Mouse (Mus musculus): ENCODE data around the gene Cask. TPM values are rescaled to one million over a fixed set of nuclear protein-coding genes. Genes with fewer than 3 reads are reported as not detected.

The Cask gene
- polyA plus RNA-seq, 1 experiment from 2014 or later, result 13.6 TPM

DNA sequence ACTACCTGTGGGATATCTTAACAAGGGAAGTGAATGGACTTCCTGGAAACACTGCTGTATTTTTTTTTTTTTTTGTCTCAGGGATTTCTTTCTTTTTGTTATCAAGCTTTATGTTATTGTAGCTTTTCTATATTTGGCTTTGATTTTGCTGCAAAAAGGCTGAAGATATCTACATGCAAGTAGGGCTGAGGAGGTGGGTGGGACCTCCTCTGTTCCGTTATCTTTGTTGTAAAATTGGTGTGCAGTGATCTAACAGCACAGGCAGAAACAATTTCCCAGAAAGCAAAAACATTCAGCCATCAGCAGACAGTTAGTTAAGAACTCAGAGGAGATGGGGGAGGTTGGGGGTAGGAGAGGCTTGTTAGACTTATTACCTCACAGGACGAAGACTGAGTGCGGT, 296.7 kb downstream of the Cask start:
- 72% methylated on average over 3 of the region's 3 CpGs for WGBS
- Histone ChIP-seq H3K9me3 (ENCODE audit: low read length) (no peaks in the 10 kb centered on the region), H3K4me3 (ENCODE audit: low read length) (no peak overlapping the region), H3K27ac (ENCODE audit: low read length) (no peak overlapping the region), H3K4me1 (ENCODE audit: insufficient read depth, low read length) (no peaks in the 10 kb centered on the region), H3K36me3 (ENCODE audit: insufficient read depth, low read length) (no peaks in the 10 kb centered on the region), H3K9ac (replicated peaks; ENCODE audit: low read length) (no peak overlapping the region), H3K4me2 (replicated peaks; ENCODE audit: low read depth, low read length) (no peak overlapping the region), H3K27me3 (ENCODE audit: insufficient read depth, low read length) (no peaks in the 10 kb centered on the region)
- ATAC-seq (ENCODE audit: low FRiP score, low TSS enrichment), result no peak

DNA sequence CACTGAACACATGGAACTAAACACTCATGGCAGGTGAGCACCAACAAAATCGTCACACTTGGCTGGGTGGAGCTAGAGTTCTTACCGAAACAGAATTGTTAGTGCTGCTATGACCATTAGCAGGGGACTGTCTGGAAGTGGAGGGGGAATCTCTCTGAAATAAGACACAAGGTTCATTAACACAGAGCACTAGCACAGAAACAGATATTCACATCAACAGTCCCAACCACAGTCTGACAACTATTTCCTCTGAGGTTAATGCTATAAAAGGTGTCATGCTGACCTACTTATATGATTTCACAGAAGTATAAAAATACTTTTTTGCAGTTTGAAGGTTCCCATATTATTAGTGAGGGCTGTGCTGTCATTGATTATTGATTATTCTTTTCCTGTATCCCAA, 298.9 kb downstream of the Cask start:
- Histone ChIP-seq H3K36me3 (ENCODE audit: insufficient read depth, low read length) (no peaks in the 10 kb centered on the region), H3K27me3 (ENCODE audit: insufficient read depth, low read length) (no peaks in the 10 kb centered on the region; the same call in 1 of the 2 replicates), H3K4me1 (ENCODE audit: insufficient read depth, low read length) (no peaks in the 10 kb centered on the region), H3K27ac (ENCODE audit: low read length) (no peak overlapping the region), H3K9ac (replicated peaks; ENCODE audit: low read length) (no peak overlapping the region), H3K4me3 (ENCODE audit: low read length) (no peak overlapping the region), H3K4me2 (replicated peaks; ENCODE audit: low read depth, low read length) (no peak overlapping the region), H3K9me3 (ENCODE audit: low read length) (no peaks in the 10 kb centered on the region)
- 65% methylated on average over 2 of the region's 2 CpGs for WGBS
- no peak for ATAC-seq (ENCODE audit: low FRiP score, low TSS enrichment)

- no peaks in the 10 kb centered on the region; the same call in 1 of the 2 replicates for H3K27me3 ChIP-seq (ENCODE audit: insufficient read depth, low read length)
- WGBS, result 90% methylated on average over 4 of the region's 4 CpGs
- H3K4me2 ChIP-seq (replicated peaks; ENCODE audit: low read depth, low read length), result no peak overlapping the region
- H3K9me3 ChIP-seq (ENCODE audit: low read length), result no peaks in the 10 kb centered on the region
- H3K4me3 ChIP-seq (ENCODE audit: low read length), result no peak overlapping the region
- no peak overlapping the region for H3K27ac ChIP-seq (ENCODE audit: low read length)
- H3K4me1 ChIP-seq (ENCODE audit: insufficient read depth, low read length), result no peaks in the 10 kb centered on the region
- H3K36me3 ChIP-seq (ENCODE audit: insufficient read depth, low read length), result no peaks in the 10 kb centered on the region
- ATAC-seq (ENCODE audit: low FRiP score, low TSS enrichment), result no peak
- no peak overlapping the region for H3K9ac ChIP-seq (replicated peaks; ENCODE audit: low read length)
Measured at GRCm38 (mm10) chrX:13551566-13551965, 299.6 kb downstream of the Cask start.

DNA sequence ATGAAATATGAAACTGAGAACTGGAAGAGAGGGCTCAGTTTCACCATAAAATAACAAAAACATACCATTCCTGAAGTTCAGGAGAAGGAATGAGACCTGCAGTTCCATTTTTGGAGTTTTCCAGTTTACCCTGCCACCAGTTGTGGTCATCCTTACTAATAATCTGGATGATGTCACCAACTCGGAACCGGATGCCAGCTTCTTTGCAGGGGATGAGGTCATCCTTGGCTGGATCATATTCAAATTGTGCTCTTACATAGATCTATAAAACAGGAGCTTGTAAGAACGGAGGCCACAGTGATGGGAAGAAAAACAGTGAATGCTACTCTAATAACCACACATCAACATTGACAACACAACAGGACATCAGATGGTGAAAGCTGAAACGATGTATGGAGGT, 302.1 kb downstream of the Cask start:
- Histone ChIP-seq H3K36me3 (ENCODE audit: insufficient read depth, low read length) (0 out of 2 replicates have a peak, but pooled peaks cover under 1% of the 10 kb centered on the region), H3K9ac (replicated peaks; ENCODE audit: low read length) (no peak overlapping the region), H3K4me1 (ENCODE audit: insufficient read depth, low read length) (no peaks in the 10 kb centered on the region), H3K4me2 (replicated peaks; ENCODE audit: low read depth, low read length) (no peak overlapping the region), H3K27me3 (ENCODE audit: insufficient read depth, low read length) (no peaks in the 10 kb centered on the region; the same call in 1 of the 2 replicates), H3K9me3 (ENCODE audit: low read length) (no peaks in the 10 kb centered on the region), H3K27ac (ENCODE audit: low read length) (no peak overlapping the region), H3K4me3 (ENCODE audit: low read length) (no peak overlapping the region)
- WGBS, result 80% methylated on average over 4 of the region's 4 CpGs
- ATAC-seq (ENCODE audit: low FRiP score, low TSS enrichment), result no peak

GRCm38 (mm10) chrX:13521288-13521687, 329.9 kb downstream of the Cask start:
- Histone ChIP-seq H3K4me1 (ENCODE audit: insufficient read depth, low read length) (no peaks in the 10 kb centered on the region), H3K9me3 (ENCODE audit: low read length) (no peaks in the 10 kb centered on the region), H3K27me3 (ENCODE audit: insufficient read depth, low read length) (peaks cover 9% of the 10 kb centered on the region; the same call in 1 of the 2 replicates), H3K4me3 (ENCODE audit: low read length) (no peak overlapping the region), H3K27ac (ENCODE audit: low read length) (no peak overlapping the region), H3K9ac (replicated peaks; ENCODE audit: low read length) (no peak overlapping the region), H3K36me3 (ENCODE audit: insufficient read depth, low read length) (no peaks in the 10 kb centered on the region), H3K4me2 (replicated peaks; ENCODE audit: low read depth, low read length) (no peak overlapping the region)
- ATAC-seq (ENCODE audit: low FRiP score, low TSS enrichment), result no peak
- 89% methylated on average over 8 of the region's 8 CpGs for WGBS

GRCm38 (mm10) chrX:13520566-13520965, 330.6 kb downstream of the Cask start:
- ATAC-seq (ENCODE audit: low FRiP score, low TSS enrichment), result no peak
- no peaks in the 10 kb centered on the region for H3K4me1 ChIP-seq (ENCODE audit: insufficient read depth, low read length)
- H3K36me3 ChIP-seq (ENCODE audit: insufficient read depth, low read length), result no peaks in the 10 kb centered on the region
- H3K4me2 ChIP-seq (replicated peaks; ENCODE audit: low read depth, low read length), result no peak overlapping the region
- 76% methylated on average over 4 of the region's 4 CpGs for WGBS
- peaks cover 9% of the 10 kb centered on the region for H3K27me3 ChIP-seq (ENCODE audit: insufficient read depth, low read length)
- no peak overlapping the region for H3K27ac ChIP-seq (ENCODE audit: low read length)
- no peak overlapping the region for H3K4me3 ChIP-seq (ENCODE audit: low read length)
- no peak overlapping the region for H3K9ac ChIP-seq (replicated peaks; ENCODE audit: low read length)
- no peaks in the 10 kb centered on the region for H3K9me3 ChIP-seq (ENCODE audit: low read length)

GRCm38 (mm10) chrX:13519408-13519783, 331.8 kb downstream of the Cask start:
- H3K4me1 ChIP-seq (ENCODE audit: insufficient read depth, low read length), result no peaks in the 10 kb centered on the region
- ATAC-seq (ENCODE audit: low FRiP score, low TSS enrichment), result no peak
- WGBS, result 81% methylated on average over 5 of the region's 5 CpGs

GRCm38 (mm10) chrX:13518781-13519407, 332.3 kb downstream of the Cask start:
- no peaks in the 10 kb centered on the region for H3K4me1 ChIP-seq (ENCODE audit: insufficient read depth, low read length)
- H3K4me3 ChIP-seq (ENCODE audit: low read length), result no peak overlapping the region
- ATAC-seq (ENCODE audit: low FRiP score, low TSS enrichment), result no peak
- H3K36me3 ChIP-seq (ENCODE audit: insufficient read depth, low read length), result no peaks in the 10 kb centered on the region
- no peak overlapping the region for H3K4me2 ChIP-seq (replicated peaks; ENCODE audit: low read depth, low read length)
- H3K27ac ChIP-seq (ENCODE audit: low read length), result no peak overlapping the region
- 80% methylated on average over 4 of the region's 4 CpGs for WGBS
- no peak overlapping the region for H3K9ac ChIP-seq (replicated peaks; ENCODE audit: low read length)
- peaks cover 10% of the 10 kb centered on the region for H3K27me3 ChIP-seq (ENCODE audit: insufficient read depth, low read length)
- H3K9me3 ChIP-seq (ENCODE audit: low read length), result no peaks in the 10 kb centered on the region

More at GRCm38 (mm10) chrX:13519408-13519783, 331.8 kb downstream of the Cask start:
- no peak overlapping the region for H3K4me3 ChIP-seq (ENCODE audit: low read length)
- no peak overlapping the region for H3K27ac ChIP-seq (ENCODE audit: low read length)
- peaks cover 12% of the 10 kb centered on the region for H3K27me3 ChIP-seq (ENCODE audit: insufficient read depth, low read length)
- no peaks in the 10 kb centered on the region for H3K9me3 ChIP-seq (ENCODE audit: low read length)
- H3K4me2 ChIP-seq (replicated peaks; ENCODE audit: low read depth, low read length), result no peak overlapping the region
- H3K9ac ChIP-seq (replicated peaks; ENCODE audit: low read length), result no peak overlapping the region
- H3K36me3 ChIP-seq (ENCODE audit: insufficient read depth, low read length), result no peaks in the 10 kb centered on the region

DNA sequence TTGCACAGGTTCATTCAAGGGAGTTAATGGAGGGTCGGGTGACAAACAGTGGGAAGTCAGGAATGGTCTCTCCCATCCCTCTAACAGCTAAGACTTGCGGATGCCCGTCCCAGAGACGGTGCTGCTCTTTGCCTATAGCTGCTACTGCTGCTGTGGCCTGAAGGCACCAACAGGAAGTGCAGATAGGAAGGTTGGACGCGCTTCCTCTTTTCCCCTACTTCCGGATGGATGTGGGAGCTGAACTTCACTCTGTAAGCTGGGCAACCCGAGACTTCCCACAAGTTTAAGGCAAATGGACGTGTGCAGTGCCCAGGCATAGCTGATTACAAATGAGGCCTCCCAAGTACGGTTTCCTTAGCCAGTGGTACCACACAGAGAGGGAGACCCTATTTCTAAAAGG, 333.1 kb downstream of the Cask start:
- Histone ChIP-seq H3K4me2 (replicated peaks; ENCODE audit: low read depth, low read length) (no peak overlapping the region), H3K36me3 (ENCODE audit: insufficient read depth, low read length) (no peaks in the 10 kb centered on the region), H3K27me3 (ENCODE audit: insufficient read depth, low read length) (peaks cover 9% of the 10 kb centered on the region), H3K4me1 (ENCODE audit: insufficient read depth, low read length) (no peaks in the 10 kb centered on the region), H3K27ac (ENCODE audit: low read length) (no peak overlapping the region), H3K9ac (replicated peaks; ENCODE audit: low read length) (no peak overlapping the region), H3K9me3 (ENCODE audit: low read length) (no peaks in the 10 kb centered on the region), H3K4me3 (ENCODE audit: low read length) (no peak overlapping the region)
- ATAC-seq (ENCODE audit: low FRiP score, low TSS enrichment), result no peak
- WGBS, result 75% methylated on average over 10 of the region's 10 CpGs

DNA sequence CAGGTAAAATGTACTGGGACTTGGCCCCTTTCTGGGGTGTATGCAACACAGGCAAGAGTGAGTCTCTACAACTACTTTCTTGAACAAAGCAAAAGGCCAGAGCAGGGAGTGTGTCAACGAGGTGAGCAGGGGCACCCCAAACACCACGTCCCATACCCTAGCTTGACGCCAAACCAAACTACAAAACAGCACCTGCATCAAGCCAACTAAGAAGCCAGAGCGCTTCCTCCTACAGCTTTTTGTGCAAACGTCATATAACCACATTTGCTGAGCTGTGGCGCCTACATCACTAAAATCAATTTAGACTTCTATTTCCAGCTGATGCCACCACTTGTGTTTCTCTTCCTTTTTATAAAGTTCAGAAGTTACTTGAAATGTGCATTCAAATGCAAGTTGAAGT, 334.7 kb downstream of the Cask start:
- no peak overlapping the region for H3K9ac ChIP-seq (replicated peaks; ENCODE audit: low read length)
- H3K4me1 ChIP-seq (ENCODE audit: insufficient read depth, low read length), result no peaks in the 10 kb centered on the region
- H3K27ac ChIP-seq (ENCODE audit: low read length), result no peak overlapping the region
- H3K36me3 ChIP-seq (ENCODE audit: insufficient read depth, low read length), result no peaks in the 10 kb centered on the region
- peaks cover 9% of the 10 kb centered on the region for H3K27me3 ChIP-seq (ENCODE audit: insufficient read depth, low read length)
- H3K4me3 ChIP-seq (ENCODE audit: low read length), result no peak overlapping the region
- no peak for ATAC-seq (ENCODE audit: low FRiP score, low TSS enrichment)
- no peak overlapping the region for H3K4me2 ChIP-seq (replicated peaks; ENCODE audit: low read depth, low read length)
- WGBS, result 92% methylated on average over 6 of the region's 6 CpGs
- no peaks in the 10 kb centered on the region for H3K9me3 ChIP-seq (ENCODE audit: low read length)
